Mouse (Mus musculus) myocyte (in vitro differentiated cells): Measurements from ENCODE around the gene Ms4a10.

ENCODE experiments used
- E2F4 ChIP-seq: IDR thresholded peaks from one replicate; pipeline ENCODE4 v1.6.1; 2011; ENCODE audit warnings: mild to moderate bottlenecking, control low read depth, moderate library complexity; ENCODE audit not compliant: insufficient read depth
- MAX ChIP-seq: IDR thresholded peaks from one replicate; pipeline ENCODE4 v1.6.1; 2011; ENCODE audit warnings: low read depth, mild to moderate bottlenecking, control low read depth
- MYOG ChIP-seq, 3 experiments: IDR thresholded peaks; one replicate each; pipeline ENCODE4 v1.6.1; 2011; ENCODE audit warnings: control low read depth in 2 of 3, low read depth in 2 of 3, mild to moderate bottlenecking in 2 of 3; ENCODE audit not compliant: insufficient read length in 2 of 3, control insufficient read depth in 1 of 3, insufficient read depth in 1 of 3
- POLR2A ChIP-seq: IDR thresholded peaks from one replicate; pipeline ENCODE4 v1.6.1; 2011; ENCODE audit warnings: low read depth, mild to moderate bottlenecking, control low read depth, moderate library complexity; ENCODE audit not compliant: insufficient read length
- TCF12 ChIP-seq: IDR thresholded peaks from one replicate; pipeline ENCODE4 v1.6.1; 2011; ENCODE audit warnings: mild to moderate bottlenecking, control low read depth; ENCODE audit not compliant: poor library complexity, insufficient read depth, severe bottlenecking

GRCm38 (mm10) chr19:10930641-10931040 lies 43.8 kb downstream of the Ms4a10 start:
- TF ChIP-seq POLR2A = no peak
- no peak for TF ChIP-seq MAX
- TF ChIP-seq E2F4 = no peak
- no peak for TF ChIP-seq TCF12
- TF ChIP-seq MYOG (IDR thresholded peaks at IDR 0.05; ENCODE audit: control insufficient read depth in 1 of 3, insufficient read depth in 1 of 3, insufficient read length in 2 of 3, low read depth in 2 of 3) = no peak
